In the genomic region with DNA sequence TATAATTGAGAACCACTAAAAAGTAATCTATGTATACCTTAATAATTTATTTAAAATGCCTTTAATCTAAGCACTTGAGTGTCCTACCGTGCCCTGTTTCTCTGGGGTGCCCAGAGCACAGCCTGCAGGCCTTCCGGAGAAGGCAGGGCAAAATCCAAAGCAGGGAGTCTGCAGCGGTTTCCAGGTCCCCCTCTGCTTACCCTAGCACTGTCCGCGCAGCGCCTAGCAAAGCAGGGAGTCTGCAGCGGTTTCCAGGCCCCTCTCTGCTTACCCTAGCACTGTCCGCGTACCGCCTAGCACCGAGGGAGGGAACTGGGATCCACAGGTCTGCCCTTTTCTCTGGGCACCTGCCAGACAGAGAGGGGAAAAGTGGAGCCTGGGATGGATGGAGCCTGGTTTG, we compare ENCODE assay signal across 9 mouse cellular contexts.
DNase-seq lines count a peak whose midpoint lies in the region; ATAC-seq lines count a peak whose summit lies in the region.
"Had no signal": no experiment of that assay in that cellular context is flagged by ENCODE, and none has a peak within 500 bp of the region (broad histone marks: within the 10 kb centered on the region; RNA-seq: fewer than 3 reads in every experiment).

No protein-coding gene starts in this region.

- WGBS in limb, embryonic 12.5 days = 9% methylated on average over 11 of the region's 11 CpGs

- H3K27me3 ChIP-seq in limb, embryonic 12.5 days = no peaks in the 10 kb centered on the region

- no peak overlapping the region for H3K4me2 ChIP-seq in limb, embryonic 12.5 days

- H3K36me3 ChIP-seq in limb, embryonic 12.5 days = peaks cover 7% of the 10 kb centered on the region; the same call in 1 of the 2 replicates

- H3K4me1 ChIP-seq in limb, embryonic 12.5 days (replicated peaks) = peaks cover 24% of the 10 kb centered on the region

- no peak overlapping the region for H3K4me3 ChIP-seq in limb, embryonic 12.5 days (replicated peaks)

- H3K9ac ChIP-seq in limb, embryonic 12.5 days (replicated peaks) = no peak overlapping the region

- peak; percentile 48; the same call in 1 of the 2 replicates for ATAC-seq in limb, embryonic 12.5 days (ENCODE audit: insufficient number of reproducible peaks, insufficient read depth, low FRiP score, low TSS enrichment, low read depth)

- peak overlapping the region; percentile 35; the same call in 1 of the 2 replicates for H3K27ac ChIP-seq in limb, embryonic 12.5 days

- peak; percentile 48 for DNase-seq in kidney, adult 11 months
- no peak for DNase-seq in kidney, adult 18-20 months
- DNase-seq in forelimb bud, embryonic 11.5 days (ENCODE audit: low read depth, low spot score) = peak; percentile 51
- DNase-seq in retina, embryonic 14.5 days (ENCODE audit: low spot score) = peak; percentile 63
- no peak for DNase-seq in adrenal gland, postnatal 10 days
- DNase-seq in spleen, adult 12 weeks (ENCODE audit: low spot score) = no peak
- no peak for DNase-seq in cerebellum, adult 9-10 months

- H3K9me3 ChIP-seq in limb, embryonic 12.5 days = no peaks in the 10 kb centered on the region
- H3K9me3 ChIP-seq: G1E had no signal

Comparison
In these comparisons a context has a peak if more than half of its experiments do, and no peak if none do; other contexts are left out.
1. DNase-seq: peak in kidney, adult 11 months (single experiment), forelimb bud, embryonic 11.5 days (single experiment) and retina, embryonic 14.5 days (single experiment); none in kidney, adult 18-20 months (single experiment), adrenal gland, postnatal 10 days (single experiment), spleen, adult 12 weeks (single experiment) and cerebellum, adult 9-10 months (single experiment).